Mouse (Mus musculus) WW6 (cell line): ENCODE results near the gene Hoxd12.

ENCODE experiments used
- DNase-seq: peaks from one replicate; pipeline ENCODE4 v3.0.0-alpha.2; 2013; ENCODE audit warnings: low read depth, low spot score

Gene Hoxd12

DNA sequence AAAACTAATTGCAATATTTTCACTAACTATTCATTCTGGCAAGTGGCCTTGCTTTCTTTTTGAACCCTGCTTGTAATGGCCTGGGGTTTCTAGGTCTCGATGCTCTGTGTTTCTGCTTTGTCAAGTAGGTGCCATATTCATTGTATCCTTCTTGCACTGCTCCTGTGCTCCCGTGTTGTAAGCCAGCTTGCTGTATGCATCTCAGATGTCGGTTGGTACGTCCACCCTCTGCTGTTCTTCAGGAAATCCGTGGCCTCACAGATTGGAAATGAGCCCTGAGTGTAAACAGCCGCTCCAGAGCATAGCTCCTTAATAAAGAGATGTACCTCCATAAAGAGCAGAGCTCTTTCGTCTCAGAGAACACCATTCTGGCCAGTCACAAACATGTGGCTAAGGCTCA, 32.8 kb downstream of the Hoxd12 start:
- DNase-seq, result no peak

GRCm38 (mm10) chr2:74708676-74709075, 33.9 kb downstream of the Hoxd12 start:
- DNase-seq, result no peak

DNA sequence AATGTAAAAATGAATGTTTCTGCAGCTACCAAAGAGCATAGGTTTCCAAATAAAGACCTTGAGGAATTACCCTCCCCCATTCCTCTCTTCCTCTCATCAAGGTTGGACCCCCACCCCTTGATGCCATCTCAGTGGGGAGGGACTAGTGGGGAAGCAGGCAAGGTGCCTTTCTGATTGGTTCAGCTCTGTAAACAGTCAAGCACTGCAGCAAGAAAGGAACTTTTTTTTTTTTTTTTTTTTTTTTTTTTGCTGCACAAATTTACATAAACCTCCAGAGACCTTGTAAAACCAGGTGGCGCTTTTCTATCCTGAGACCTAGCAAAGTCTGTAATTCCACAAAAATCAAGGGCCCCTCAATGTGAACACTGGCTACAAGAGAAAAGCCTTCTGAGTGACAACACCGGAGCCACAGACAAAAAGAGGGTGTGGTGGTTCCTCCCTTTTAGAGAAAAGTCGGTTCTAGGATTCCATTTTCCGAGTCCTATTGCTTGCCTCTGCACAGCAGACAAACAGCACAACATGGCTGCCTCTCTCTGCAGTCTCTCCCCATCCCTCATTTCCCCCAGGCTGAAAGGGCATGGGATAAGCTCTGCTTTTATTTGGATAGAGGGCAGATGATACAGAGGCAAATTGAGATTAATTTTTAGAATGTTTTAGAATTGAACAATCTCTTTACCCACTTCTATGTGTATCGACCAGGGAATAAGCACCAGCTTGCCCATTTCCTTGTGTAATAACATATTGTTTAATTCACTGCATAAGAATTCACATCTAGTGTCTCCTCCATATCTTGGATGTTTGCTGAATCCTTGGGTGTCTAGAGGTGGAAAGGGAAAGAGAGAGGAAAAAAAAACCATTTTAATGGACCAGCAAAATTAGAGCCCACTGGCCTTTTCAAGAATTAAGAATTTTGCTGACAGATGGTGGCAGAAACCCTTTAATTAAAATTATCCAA, 34.9 kb downstream of the Hoxd12 start:
- DNase-seq, result no peak

- DNase-seq, result no peak
These were observed 36.2 kb downstream of the Hoxd12 start for GRCm38 (mm10) chr2:74710929-74711543.

- DNase-seq, result no peak
These were observed 37.2 kb downstream of the Hoxd12 start, which contains the start of the genes Hoxd3 and Hoxd4 for GRCm38 (mm10) chr2:74711721-74712621. Gene Hoxd3, plus strand, starts transcription at chr2:74711927. Gene Hoxd4, plus strand, starts transcription at chr2:74711929.

DNA sequence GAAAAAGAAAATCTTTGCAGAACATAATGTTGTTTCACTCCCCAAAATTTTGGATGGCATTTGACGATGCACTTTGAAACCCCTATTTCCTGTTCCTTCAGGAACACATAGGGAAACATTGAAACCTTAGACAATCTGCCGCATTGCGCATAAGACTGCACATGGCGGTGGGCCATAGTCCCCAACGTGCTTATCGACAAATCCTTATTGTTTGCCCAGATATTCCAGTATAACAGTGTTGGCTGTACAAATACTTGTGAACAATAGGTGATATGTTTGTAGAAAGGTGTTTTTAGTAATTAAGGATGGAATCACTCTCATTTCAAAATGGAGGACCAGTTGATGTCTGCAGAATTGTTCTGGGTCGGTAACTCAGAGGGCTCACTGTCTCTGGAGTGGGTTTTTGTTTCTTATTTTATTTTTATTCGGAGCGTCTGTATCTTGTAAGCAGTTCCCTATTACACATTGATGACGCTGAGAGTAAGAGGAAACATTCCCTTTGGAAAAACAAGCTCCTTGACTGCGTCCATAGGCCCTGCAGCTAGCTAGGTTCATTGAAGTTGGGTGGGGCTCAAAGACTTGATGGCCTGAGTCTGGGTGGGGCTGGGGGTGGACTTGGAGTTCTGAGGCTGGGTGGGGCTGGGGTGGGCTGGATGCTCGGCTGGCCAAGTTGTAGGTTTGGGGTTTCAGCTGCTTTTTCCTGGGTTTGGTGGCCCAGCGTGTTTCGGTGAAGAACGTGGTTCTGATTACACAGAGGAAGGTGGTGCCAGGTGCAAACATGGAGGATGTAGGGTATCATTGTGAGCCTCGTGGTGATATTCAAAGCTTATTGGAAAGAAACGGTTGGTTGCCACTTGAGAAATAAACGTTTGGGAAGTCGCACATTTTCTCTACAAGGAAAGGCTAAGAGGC, 38.7 kb downstream of the Hoxd12 start:
- no peak for DNase-seq

GRCm38 (mm10) chr2:74714156-74714789, 39.5 kb downstream of the Hoxd12 start:
- DNase-seq, result no peak

- DNase-seq, result no peak
These were observed 40.1 kb downstream of the Hoxd12 start for GRCm38 (mm10) chr2:74714881-74715280.

GRCm38 (mm10) chr2:74715504-74716241, 40.9 kb downstream of the Hoxd12 start:
- DNase-seq, result peak; percentile 79

- DNase-seq, result no peak
These were observed 45.6 kb downstream of the Hoxd12 start for GRCm38 (mm10) chr2:74720384-74720783.

DNA sequence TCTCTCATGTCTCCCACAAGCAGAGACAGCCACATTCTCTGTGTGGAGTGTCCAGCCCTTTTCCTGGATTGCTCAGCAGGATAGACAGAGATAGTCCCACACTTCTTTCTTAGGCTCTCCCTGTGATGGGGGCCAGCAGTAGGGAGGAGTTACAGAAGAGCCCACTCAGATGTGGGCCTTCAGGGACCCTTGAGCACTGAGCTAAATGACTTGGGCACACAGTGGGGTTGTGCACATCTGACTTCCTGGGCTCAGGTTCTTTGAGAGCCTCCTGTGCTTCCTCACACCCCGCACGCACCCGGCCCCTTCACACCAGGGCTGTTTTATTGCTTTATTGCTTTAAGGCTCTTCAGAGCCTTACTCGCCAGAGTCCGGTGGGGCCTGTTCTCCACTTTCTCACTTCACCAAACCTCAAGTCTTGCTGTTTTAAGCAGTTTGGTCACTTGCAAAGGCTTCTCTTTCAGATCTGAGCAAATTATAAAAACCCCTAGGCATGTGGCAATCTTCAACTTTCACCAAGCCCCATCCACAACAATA, 46.2 kb downstream of the Hoxd12 start:
- no peak for DNase-seq

GRCm38 (mm10) chr2:74721882-74722281, 47.1 kb downstream of the Hoxd12 start:
- no peak for DNase-seq

GRCm38 (mm10) chr2:74722949-74723348, 48.1 kb downstream of the Hoxd12 start:
- no peak for DNase-seq

DNA sequence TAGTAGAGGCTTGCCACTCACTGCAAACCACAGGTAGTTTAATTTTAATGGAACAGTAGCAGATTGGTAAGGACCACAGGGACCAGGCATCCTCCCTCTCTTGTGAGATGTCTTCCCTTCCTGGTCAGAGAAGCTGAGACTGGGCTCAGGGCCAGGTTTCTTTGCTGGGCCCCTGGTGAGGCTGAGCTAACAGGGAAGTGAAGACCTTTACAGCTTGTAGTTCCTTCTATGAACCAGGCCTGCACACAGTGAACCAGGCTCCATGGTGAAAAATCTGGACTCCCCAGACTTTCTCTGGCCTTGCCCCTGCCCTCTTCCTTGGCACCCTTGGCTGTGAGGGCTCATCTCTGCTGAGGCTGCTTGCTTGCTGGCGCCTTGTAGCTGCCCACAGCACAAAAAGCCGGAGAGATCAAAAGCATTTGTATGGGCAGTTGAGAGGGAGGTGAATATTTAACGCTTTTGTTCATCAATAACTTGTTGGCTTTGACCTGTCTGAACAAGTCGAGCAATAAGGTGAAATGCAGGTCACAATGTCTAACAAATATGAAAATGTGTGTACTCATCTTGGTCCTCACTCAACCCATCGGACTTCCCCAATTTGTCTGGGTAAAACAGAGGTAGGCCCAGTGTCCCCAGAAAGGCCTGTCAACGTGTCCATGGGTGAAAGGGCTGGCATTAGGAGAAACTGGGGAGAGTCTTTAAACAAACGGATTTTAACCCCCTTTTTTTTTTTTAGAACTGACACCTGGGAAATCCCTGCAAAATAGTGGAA, 49.6 kb downstream of the Hoxd12 start:
- DNase-seq, result no peak

DNA sequence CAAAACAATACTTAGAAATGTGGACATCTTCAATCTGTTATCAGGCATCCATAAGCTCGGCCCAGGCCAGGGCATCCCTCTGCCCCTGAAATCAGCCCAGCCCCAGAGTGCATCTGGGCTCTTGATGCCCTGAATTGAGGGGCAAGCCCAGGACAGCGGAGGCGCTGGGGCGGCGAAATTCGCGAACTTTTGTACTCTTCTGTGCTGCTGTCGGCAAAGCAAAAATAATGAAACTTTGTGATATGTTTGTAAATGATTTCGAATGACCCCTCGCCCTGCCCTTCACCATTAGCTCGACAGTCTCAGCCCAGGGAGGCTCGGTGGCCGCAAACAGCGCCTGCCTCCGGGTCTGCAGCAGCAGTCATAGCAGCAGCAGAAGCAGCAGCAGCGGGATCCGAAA, 50.4 kb downstream of the Hoxd12 start:
- DNase-seq, result no peak

DNA sequence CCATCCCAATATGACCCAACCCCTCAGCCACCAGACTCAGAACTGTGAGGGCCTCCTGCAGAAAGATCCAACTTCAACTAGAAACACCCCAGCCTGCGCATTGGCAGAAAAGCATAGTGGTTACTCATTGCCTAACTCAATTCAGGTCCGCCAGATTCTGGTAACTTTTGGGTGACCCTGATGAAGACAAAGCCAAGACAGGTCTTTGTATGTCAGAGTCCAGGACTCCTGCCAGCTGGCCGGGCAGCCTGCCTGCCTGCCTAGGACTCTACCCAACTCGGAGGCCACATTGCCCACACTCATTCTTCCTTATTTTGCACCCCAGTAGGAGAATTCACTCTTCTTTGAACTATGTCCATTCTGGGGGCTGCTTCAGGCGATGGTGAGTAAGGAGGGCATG, 51.7 kb downstream of the Hoxd12 start, which contains the start of gene Gm28230:
Gm28230 (plus strand) TSS at position 178 of the 400 bp plus-strand sequence.
- no peak for DNase-seq

GRCm38 (mm10) chr2:74726973-74727639, 52.3 kb downstream of the Hoxd12 start:
- no peak for DNase-seq
